Mouse (Mus musculus) left cerebral cortex, adult 11 months (tissue): ENCODE measurements around the gene Glrb.

Source experiments
- DNase-seq: peaks from one replicate; pipeline ENCODE4 v3.0.0; 2022; ENCODE audit warnings: low spot score

Glrb gene

GRCm38 (mm10) chr3:80823975-80824374 is 89.5 kb downstream of the Glrb start:
- no peak for DNase-seq

GRCm38 (mm10) chr3:80818619-80819018 is 94.8 kb downstream of the Glrb start:
- no peak for DNase-seq

- DNase-seq = no peak
These were observed 99.7 kb downstream of the Glrb start for GRCm38 (mm10) chr3:80813734-80814133.

GRCm38 (mm10) chr3:80812237-80812636 is 101.2 kb downstream of the Glrb start:
- DNase-seq = no peak

- DNase-seq = no peak
These were observed 108.1 kb downstream of the Glrb start for GRCm38 (mm10) chr3:80805327-80805726.

GRCm38 (mm10) chr3:80803811-80804210 is 109.6 kb downstream of the Glrb start:
- no peak for DNase-seq

GRCm38 (mm10) chr3:80803211-80803610 is 110.2 kb downstream of the Glrb start:
- no peak for DNase-seq

GRCm38 (mm10) chr3:80802596-80803081 is 110.8 kb downstream of the Glrb start, which contains the start of gene Gria2:
Gria2 (minus strand) TSS chr3:80802835.
- peak; percentile 89 for DNase-seq

- no peak for DNase-seq
These were observed 111.6 kb downstream of the Glrb start for GRCm38 (mm10) chr3:80801827-80802310.

GRCm38 (mm10) chr3:80800995-80801826 is 112.2 kb downstream of the Glrb start:
- DNase-seq = peak; percentile 67

GRCm38 (mm10) chr3:80800299-80800994 is 113.0 kb downstream of the Glrb start:
- DNase-seq = no peak

- no peak for DNase-seq
These were observed 115.5 kb downstream of the Glrb start for GRCm38 (mm10) chr3:80797935-80798334.

- DNase-seq = no peak
These were observed 116.7 kb downstream of the Glrb start for GRCm38 (mm10) chr3:80796764-80797163.

- DNase-seq = no peak
These were observed 118.2 kb downstream of the Glrb start for GRCm38 (mm10) chr3:80795284-80795683.
